Mouse (Mus musculus) left cerebral cortex, adult 9 months (tissue): ENCODE measurements at regions not wholly inside any gene's neighbourhood (a gene's known extent, or its start where the extent isn't known, plus 50 kb on each side); places are given as distances from the start of the nearest gene placed in this dataset.

ENCODE experiments used
- DNase-seq, 2 experiments: peaks; one replicate each; pipeline ENCODE4 v3.0.0; 2022; ENCODE audit warnings: low spot score in 2 of 2

- DNase-seq, result no peak
Observed at GRCm38 (mm10) chr2:114968651-114969050, 313.9 kb upstream of the Dph6 start.

- DNase-seq, result no peak
Observed at GRCm38 (mm10) chr2:114993419-114993818, 338.7 kb upstream of the Dph6 start.

- no peak for DNase-seq
Observed at GRCm38 (mm10) chr2:114993882-114994281, 339.1 kb upstream of the Dph6 start.

GRCm38 (mm10) chr2:114994691-114995347 is 340.1 kb upstream of the Dph6 start:
- DNase-seq, result no peak

- no peak for DNase-seq
Observed at GRCm38 (mm10) chr2:115013916-115014315, 359.2 kb upstream of the Dph6 start.

GRCm38 (mm10) chr2:115026777-115027176 is 372.0 kb upstream of the Dph6 start:
- DNase-seq, result no peak

- no peak for DNase-seq
Observed at GRCm38 (mm10) chr2:115031134-115031533, 376.4 kb upstream of the Dph6 start.

- DNase-seq, result peak in 1 of 2 experiments; percentile 9
Observed at GRCm38 (mm10) chr2:115036205-115036604, 381.4 kb upstream of the Dph6 start.

GRCm38 (mm10) chr2:115042299-115042785 is 387.6 kb upstream of the Dph6 start:
- DNase-seq, result peak in 1 of 2 experiments; percentile 5

- no peak for DNase-seq
Observed at GRCm38 (mm10) chr2:115056327-115057070, 401.7 kb upstream of the Dph6 start.

- no peak for DNase-seq
Observed at GRCm38 (mm10) chr2:115057200-115057599, 402.4 kb upstream of the Dph6 start.

- no peak for DNase-seq
Observed at GRCm38 (mm10) chr2:115067489-115068163, 412.9 kb upstream of the Dph6 start.

- no peak for DNase-seq
Observed at GRCm38 (mm10) chr2:115069704-115070103, 414.9 kb upstream of the Dph6 start.

GRCm38 (mm10) chr2:115070123-115070522 is 415.4 kb upstream of the Dph6 start:
- no peak for DNase-seq

- no peak for DNase-seq
Observed at GRCm38 (mm10) chr2:115070666-115071065, 415.9 kb upstream of the Dph6 start.

GRCm38 (mm10) chr2:115081563-115082291 is 427.0 kb upstream of the Dph6 start:
- no peak for DNase-seq

GRCm38 (mm10) chr2:115082292-115082809 is 427.6 kb upstream of the Dph6 start:
- DNase-seq, result no peak

GRCm38 (mm10) chr2:115088421-115089120 is 433.8 kb upstream of the Dph6 start:
- no peak for DNase-seq

GRCm38 (mm10) chr2:115090430-115091175 is 435.8 kb upstream of the Dph6 start:
- no peak for DNase-seq

- no peak for DNase-seq
Observed at GRCm38 (mm10) chr2:115095351-115095750, 440.6 kb upstream of the Dph6 start.
